Mouse (Mus musculus) central nervous system, embryonic 11.5 days (tissue): ENCODE measurements around the gene Nek9. TPM values are rescaled to one million over a fixed set of nuclear protein-coding genes. Genes with fewer than 3 reads are reported as not detected.

Experiments
- polyA plus RNA-seq: library from polyadenylated mRNA; depleted of rRNA; stranded (reverse); fragments of >200 nt; gene quantifications from 2 replicates; pipeline ENCODE4 v1.2.3, GENCODE M21; 2012; rRNA removed

Nek9 gene
- polyA plus RNA-seq: 34.8 and 43.5 TPM in 2 replicates

GRCm38 (mm10) chr12:85339243-85339729, at the start of gene Nek9:
TSS of gene Nek9 (minus strand) at chr12:85339362.

GRCm38 (mm10) chr12:85374561-85375272, 35.6 kb upstream of the Nek9 start, which contains the start of gene Tmed10:
TSS of gene Tmed10 (minus strand) at chr12:85374847.

DNA sequence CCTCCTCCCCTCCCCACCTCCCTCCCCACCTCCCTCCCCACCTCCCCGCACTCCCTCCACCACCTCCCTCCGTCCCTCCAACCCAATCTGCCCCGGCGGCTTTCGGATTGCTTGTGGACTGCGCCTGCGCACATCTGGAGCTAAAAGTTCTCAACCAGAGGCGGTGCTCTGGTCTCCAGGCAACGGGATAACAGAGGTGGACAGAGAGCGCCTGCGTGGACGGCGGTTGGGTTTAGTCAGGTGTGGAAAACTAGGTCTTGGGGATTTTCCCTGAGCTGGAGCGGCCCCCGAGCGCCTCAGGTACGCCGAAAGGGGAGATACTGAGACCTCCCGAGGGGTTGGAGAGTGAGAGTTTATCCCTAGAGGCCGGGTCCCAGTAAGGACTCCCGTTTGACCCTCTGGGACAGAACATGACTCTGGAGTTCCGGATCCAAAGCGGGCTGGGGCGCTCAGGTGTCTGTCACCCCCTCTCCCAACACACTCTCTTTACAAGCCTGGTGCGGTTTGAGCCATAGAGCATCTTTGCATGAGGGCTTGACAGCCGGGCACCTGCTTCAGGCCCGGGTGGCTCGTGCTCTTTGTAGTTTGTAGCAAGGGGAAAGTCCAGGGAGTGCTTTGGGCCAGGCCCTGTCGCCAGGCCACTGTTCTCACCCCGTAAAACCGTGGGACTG, 50.5 kb downstream of the Nek9 start, which contains the start of gene Zc2hc1c:
TSS of gene Zc2hc1c (plus strand) at position 106 of the 671 bp plus-strand sequence.

DNA sequence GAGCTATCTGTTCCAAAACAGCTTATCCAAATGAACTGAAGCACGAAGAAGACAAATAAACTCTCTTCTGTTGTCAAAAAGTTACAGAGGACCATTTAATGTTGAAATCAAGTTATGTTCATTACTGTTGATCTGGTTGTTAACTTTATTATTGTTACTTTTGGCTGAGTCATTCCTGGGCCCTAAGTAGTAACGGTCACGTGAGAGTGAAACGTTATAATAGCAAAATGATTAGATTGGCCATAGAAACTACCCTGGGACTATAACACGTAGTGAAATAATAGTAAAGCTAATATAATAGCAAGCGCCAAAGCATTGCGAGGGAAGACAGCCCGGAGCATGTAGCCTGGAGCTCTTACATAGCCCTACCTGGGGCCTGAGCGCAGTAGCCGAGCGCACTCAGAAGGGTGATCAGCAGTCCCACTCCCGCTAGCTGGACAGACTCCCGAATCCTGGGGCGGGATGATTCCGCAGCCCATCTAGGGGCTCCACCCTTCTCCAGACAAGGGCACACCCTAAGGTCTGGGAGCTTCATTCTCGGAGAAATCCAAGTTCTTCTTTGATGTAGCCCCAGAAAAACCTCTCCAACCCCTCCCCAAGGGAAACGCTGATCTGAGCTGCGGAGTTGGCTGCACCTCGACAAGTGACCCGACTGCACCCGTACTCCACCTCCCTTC, 51.2 kb downstream of the Nek9 start, which contains the start of gene Acyp1:
TSS of gene Acyp1 (minus strand) at position 630 of the 677 bp plus-strand sequence.

DNA sequence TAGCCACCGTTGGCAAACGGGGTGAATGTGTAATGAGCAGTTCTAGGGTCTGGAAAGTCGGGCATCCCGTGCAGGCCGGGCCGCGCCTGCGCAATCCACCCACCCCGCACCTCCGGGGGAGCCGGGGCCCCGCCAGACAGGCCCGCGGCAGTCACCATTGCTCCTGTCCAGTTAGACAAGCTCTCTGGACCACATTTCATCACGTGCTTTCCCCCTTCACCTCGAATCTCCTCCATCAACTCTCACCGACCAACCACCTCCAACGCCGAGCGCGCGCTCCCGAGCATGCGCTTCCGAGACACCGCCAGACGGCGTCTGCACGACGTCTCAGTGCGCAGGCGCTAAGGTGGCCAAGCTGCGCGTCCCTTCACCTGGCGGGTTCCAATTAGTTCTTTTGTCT, 68.8 kb downstream of the Nek9 start, which contains the start of gene Mlh3:
TSS of gene Mlh3 (minus strand) at position 281 of the 400 bp plus-strand sequence.

Other genes starting within 250 kb of the Nek9 start
- 1.7 and 2.0 TPM in 2 replicates for gene Prox2, start 228.6 kb downstream of the Nek9 start, polyA plus RNA-seq
- 161 and 182 TPM in 2 replicates for gene Dlst, start 228.5 kb downstream of the Nek9 start, polyA plus RNA-seq
- gene Rps6kl1, start 188.1 kb downstream of the Nek9 start, polyA plus RNA-seq: 2.7 and 3.4 TPM in 2 replicates
- gene Pgf, start 161.6 kb downstream of the Nek9 start, polyA plus RNA-seq: 3.4 and 6.9 TPM in 2 replicates
- 118 and 258 TPM in 2 replicates for gene Eif2b2, start 119.9 kb downstream of the Nek9 start, polyA plus RNA-seq
- 8.0 and 9.5 TPM in 2 replicates for gene Mlh3, start 68.8 kb downstream of the Nek9 start, polyA plus RNA-seq
- 37.9 and 50.2 TPM in 2 replicates for gene Acyp1, start 50.9 kb downstream of the Nek9 start, polyA plus RNA-seq
- gene Zc2hc1c, start 50.8 kb downstream of the Nek9 start, polyA plus RNA-seq: 0.49 and 0.53 TPM in 2 replicates
- gene Tmed10, start 35.5 kb upstream of the Nek9 start, polyA plus RNA-seq: 119 and 147 TPM in 2 replicates
- gene Fos, start 134.5 kb upstream of the Nek9 start, polyA plus RNA-seq: 0.76 and 1.7 TPM in 2 replicates